Mouse (Mus musculus): Measurements from ENCODE around the gene Pecam1.

DNA sequence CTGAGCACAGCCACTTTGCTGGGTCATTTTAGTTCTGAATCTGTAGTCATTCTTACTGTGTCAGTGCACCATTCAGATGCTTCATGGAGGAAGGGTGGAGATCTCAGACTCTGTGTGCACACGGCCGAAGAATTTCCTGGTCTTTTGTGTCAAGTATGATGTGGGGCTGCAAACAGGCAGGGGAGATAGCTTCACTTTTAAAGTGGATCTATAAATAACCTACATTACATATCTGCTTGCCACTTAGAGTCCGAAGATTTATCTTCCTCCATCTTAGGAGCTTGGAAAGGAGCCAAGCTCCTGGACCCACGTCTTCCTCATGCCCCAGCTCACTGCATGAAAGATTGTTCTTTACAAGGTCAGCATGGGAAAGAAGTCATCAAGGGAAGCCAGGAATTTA is 19.7 kb downstream of the Pecam1 start:
- TF ChIP-seq EP300 (IDR thresholded peaks at IDR 0.05) (peak; percentile 55; the same call in 1 of the 2 replicates), CTCF (IDR thresholded peaks at IDR 0.05) (no peak)

Measured in lung, postnatal 0 days (tissue).